Mouse (Mus musculus) embryonic fibroblast, embryonic 13.5 days (primary cell): ENCODE data around the gene Dennd5a.

Experiments used
- CTCF ChIP-seq: IDR thresholded peaks from 2 replicates; pipeline ENCODE4 v1.5.1; 2011; ENCODE audit warnings: mild to moderate bottlenecking, control low read depth, low read length, moderate library complexity, borderline replicate concordance; ENCODE audit not compliant: insufficient read depth
- POLR2A ChIP-seq: IDR thresholded peaks from 2 replicates; pipeline ENCODE4 v1.6.1; 2011; ENCODE audit warnings: low read depth, mild to moderate bottlenecking, control low read depth, low read length, moderate library complexity

GRCm38 (mm10) chr7:109898911-109899310 is 61.4 kb downstream of the Dennd5a start:
- TF ChIP-seq CTCF (no peak), POLR2A (no peak)
